Mouse (Mus musculus) mature B cell (primary cell): ENCODE measurements around the gene Impg2.

Source experiments
- in situ Hi-C: fragments of 300-500 bp; cut with MboI; formaldehyde crosslinking; loops from 2 replicates; pipeline ENCODE4 v1.14.3; 2019

Impg2 gene

GRCm38 (mm10) chr16:56204051-56204450 lies at the start of gene Impg2:
Gene Impg2 (plus strand): TSS chr16:56204313.
- in situ Hi-C loops = no loop called here

GRCm38 (mm10) chr16:56163466-56163865 lies 40.6 kb upstream of the Impg2 start:
- in situ Hi-C loops = no loop called here

GRCm38 (mm10) chr16:56170247-56170646 lies 33.9 kb upstream of the Impg2 start:
- in situ Hi-C loops = no loop called here

- in situ Hi-C loops = no loop called here
These were observed 28.1 kb upstream of the Impg2 start for GRCm38 (mm10) chr16:56175867-56176581.

GRCm38 (mm10) chr16:56186863-56187262 lies 17.2 kb upstream of the Impg2 start:
- in situ Hi-C loops = no loop called here

GRCm38 (mm10) chr16:56188198-56188597 lies 15.9 kb upstream of the Impg2 start:
- in situ Hi-C loops = no loop called here

- in situ Hi-C loops = no loop called here
These were observed 8.6 kb downstream of the Impg2 start for GRCm38 (mm10) chr16:56212740-56213139.

GRCm38 (mm10) chr16:56227686-56228085 lies 23.6 kb downstream of the Impg2 start:
- in situ Hi-C loops = no loop called here

- in situ Hi-C loops = no loop called here
These were observed 25.3 kb downstream of the Impg2 start for GRCm38 (mm10) chr16:56229455-56229854.

- in situ Hi-C loops = no loop called here
These were observed 27.2 kb downstream of the Impg2 start for GRCm38 (mm10) chr16:56231300-56231699.

- in situ Hi-C loops = no loop called here
These were observed 28.6 kb downstream of the Impg2 start for GRCm38 (mm10) chr16:56232736-56233135.

- in situ Hi-C loops = no loop called here
These were observed 41.9 kb downstream of the Impg2 start for GRCm38 (mm10) chr16:56246031-56246430.

- in situ Hi-C loops = no loop called here
These were observed 69.8 kb downstream of the Impg2 start for GRCm38 (mm10) chr16:56273917-56274316.

GRCm38 (mm10) chr16:56279060-56279459 lies 74.9 kb downstream of the Impg2 start:
- in situ Hi-C loops = no loop called here

GRCm38 (mm10) chr16:56279752-56280151 lies 75.6 kb downstream of the Impg2 start:
- in situ Hi-C loops = no loop called here

GRCm38 (mm10) chr16:56281336-56281735 lies 77.2 kb downstream of the Impg2 start:
- in situ Hi-C loops = no loop called here

- in situ Hi-C loops = no loop called here
These were observed 79.2 kb downstream of the Impg2 start for GRCm38 (mm10) chr16:56283330-56283729.

GRCm38 (mm10) chr16:56283873-56284272 lies 79.8 kb downstream of the Impg2 start:
- in situ Hi-C loops = no loop called here

GRCm38 (mm10) chr16:56286076-56286475 lies 82.0 kb downstream of the Impg2 start:
- in situ Hi-C loops = no loop called here

GRCm38 (mm10) chr16:56286977-56287376 lies 82.9 kb downstream of the Impg2 start:
- in situ Hi-C loops = no loop called here

- in situ Hi-C loops = no loop called here
These were observed 90.8 kb downstream of the Impg2 start for GRCm38 (mm10) chr16:56294887-56295286.

GRCm38 (mm10) chr16:56295888-56296648 lies 92.0 kb downstream of the Impg2 start:
- in situ Hi-C loops = no loop called here

- in situ Hi-C loops = no loop called here
These were observed 94.1 kb downstream of the Impg2 start for GRCm38 (mm10) chr16:56298248-56298647.
